In genomic region chr8:118380058-118380457, GRCm38 (mm10) we compare ENCODE assay signal across 15 mouse cellular contexts.
DNase-seq lines count a peak whose midpoint lies in the region; ATAC-seq and TF ChIP-seq lines count a peak whose summit lies in the region.
"Had no signal": no experiment of that assay in that cellular context is flagged by ENCODE, and none has a peak within 500 bp of the region (broad histone marks: within the 10 kb centered on the region; RNA-seq: fewer than 3 reads in every experiment).

No protein-coding gene starts in this region.

- H3K4me3 ChIP-seq in layer of hippocampus, adult 2 months, result no peak overlapping the region
- H3K4me3 ChIP-seq in forebrain, embryonic 14.5 days (ENCODE audit: low read depth, low read length), result no peak overlapping the region
- H3K4me3 ChIP-seq in hindbrain, embryonic 12.5 days, result no peak overlapping the region
- H3K4me3 ChIP-seq in midbrain, postnatal 0 days (ENCODE audit: low read depth, low read length), result no peak overlapping the region
- H3K4me3 ChIP-seq: embryonic facial prominence, embryonic 12.5 days; kidney, embryonic 15.5 days had no signal

- WGBS in forebrain, embryonic 14.5 days, result 50% methylated on average over 8 of the region's 8 CpGs
- WGBS in hindbrain, embryonic 12.5 days, result 66% methylated on average over 8 of the region's 8 CpGs
- 56% methylated on average over 8 of the region's 8 CpGs for WGBS in midbrain, postnatal 0 days

- no peak overlapping the region for H3K9ac ChIP-seq in forebrain, embryonic 14.5 days (ENCODE audit: low read length)
- no peak overlapping the region for H3K9ac ChIP-seq in hindbrain, embryonic 12.5 days
- H3K9ac ChIP-seq in midbrain, postnatal 0 days (replicated peaks; ENCODE audit: low read length, poor library complexity, severe bottlenecking), result no peak overlapping the region
- H3K9ac ChIP-seq: embryonic facial prominence, embryonic 12.5 days; kidney, embryonic 15.5 days; liver, postnatal 0 days had no signal

- H3K4me2 ChIP-seq in forebrain, embryonic 14.5 days (ENCODE audit: low read length), result no peak overlapping the region
- no peak overlapping the region for H3K4me2 ChIP-seq in hindbrain, embryonic 12.5 days (replicated peaks)
- H3K4me2 ChIP-seq in midbrain, postnatal 0 days (ENCODE audit: low read depth, low read length, poor library complexity, severe bottlenecking), result no peak overlapping the region
- H3K4me2 ChIP-seq: embryonic facial prominence, embryonic 12.5 days; kidney, embryonic 15.5 days had no signal

- ATAC-seq in forebrain, embryonic 14.5 days, result peak; percentile 64; the same call in 1 of the 2 replicates
- ATAC-seq in hindbrain, embryonic 12.5 days (ENCODE audit: low FRiP score), result 0 out of 2 replicates have a peak, but pooled peaks have one; percentile 48
- no peak for ATAC-seq in midbrain, postnatal 0 days (ENCODE audit: low FRiP score)
- no peak for ATAC-seq in inflammation-experienced regulatory T-cells, adult 6 months
- ATAC-seq: liver, postnatal 0 days had no signal

- H3K36me3 ChIP-seq in forebrain, embryonic 14.5 days (ENCODE audit: control insufficient read depth, insufficient read depth, low read length), result no peaks in the 10 kb centered on the region
- no peaks in the 10 kb centered on the region for H3K36me3 ChIP-seq in hindbrain, embryonic 12.5 days
- no peaks in the 10 kb centered on the region for H3K36me3 ChIP-seq in midbrain, postnatal 0 days (ENCODE audit: insufficient read depth, low read length)
- H3K36me3 ChIP-seq: embryonic facial prominence, embryonic 12.5 days; kidney, embryonic 15.5 days had no signal

- no peaks in the 10 kb centered on the region for H3K9me3 ChIP-seq in forebrain, embryonic 14.5 days (replicated peaks; ENCODE audit: control insufficient read depth, low read length)
- no peaks in the 10 kb centered on the region for H3K9me3 ChIP-seq in hindbrain, embryonic 12.5 days (replicated peaks)
- no peaks in the 10 kb centered on the region for H3K9me3 ChIP-seq in midbrain, postnatal 0 days (ENCODE audit: low read length)
- H3K9me3 ChIP-seq: embryonic facial prominence, embryonic 12.5 days; kidney, embryonic 15.5 days had no signal

- H3K27me3 ChIP-seq in forebrain, embryonic 14.5 days (replicated peaks; ENCODE audit: control insufficient read depth, insufficient read depth, low read length), result no peaks in the 10 kb centered on the region
- no peaks in the 10 kb centered on the region for H3K27me3 ChIP-seq in hindbrain, embryonic 12.5 days
- no peaks in the 10 kb centered on the region for H3K27me3 ChIP-seq in midbrain, postnatal 0 days (ENCODE audit: insufficient read depth, low read length)
- H3K27me3 ChIP-seq: CH12.LX; embryonic facial prominence, embryonic 12.5 days; kidney, embryonic 15.5 days had no signal

- no peak for DNase-seq in layer of hippocampus, adult 2 months (ENCODE audit: low spot score in 2 of 2)
- no peak for DNase-seq in layer of hippocampus, adult 8-10 months (ENCODE audit: low spot score in 2 of 2)
- DNase-seq in forebrain, embryonic 14.5 days (ENCODE audit: low spot score), result no peak
- DNase-seq in midbrain, postnatal 0 days (ENCODE audit: low spot score), result no peak
- DNase-seq in ovary, adult 18-20 months (ENCODE audit: low spot score), result no peak
- DNase-seq: adrenal gland, adult 2 months; liver, postnatal 0 days; lung, postnatal 4 days; spleen, adult 18-20 months had no signal

- H3K4me1 ChIP-seq in forebrain, embryonic 14.5 days (ENCODE audit: control insufficient read depth, insufficient read depth, low read length), result peaks cover 19% of the 10 kb centered on the region
- H3K4me1 ChIP-seq in hindbrain, embryonic 12.5 days, result peaks cover 19% of the 10 kb centered on the region
- peaks cover 4% of the 10 kb centered on the region; the same call in 1 of the 2 replicates for H3K4me1 ChIP-seq in midbrain, postnatal 0 days (ENCODE audit: insufficient read depth, low read length)
- H3K4me1 ChIP-seq: kidney, embryonic 15.5 days had no signal

- H3K27ac ChIP-seq in layer of hippocampus, adult 2 months, result peak overlapping the region; percentile 33; the same call in 1 of the 2 replicates
- peak overlapping the region; percentile 44; the same call in 1 of the 2 replicates for H3K27ac ChIP-seq in forebrain, embryonic 14.5 days (ENCODE audit: low read depth, low read length)
- H3K27ac ChIP-seq in hindbrain, embryonic 12.5 days, result peak overlapping the region; percentile 60
- peak overlapping the region; percentile 59 for H3K27ac ChIP-seq in midbrain, postnatal 0 days (ENCODE audit: low read depth, low read length)
- H3K27ac ChIP-seq: embryonic facial prominence, embryonic 12.5 days; kidney, embryonic 15.5 days; stomach, postnatal 0 days had no signal

- no peak for TF ChIP-seq CTCF in layer of hippocampus, adult 2 months (conservative IDR thresholded peaks at IDR 0.05)
- no peak for TF ChIP-seq CTCF in midbrain, postnatal 0 days (IDR thresholded peaks at IDR 0.05)

Comparison
In these comparisons a context has a peak if more than half of its experiments do, and no peak if none do; other contexts are left out.
1. ATAC-seq: peak in forebrain, embryonic 14.5 days (single experiment) and hindbrain, embryonic 12.5 days (single experiment); none in midbrain, postnatal 0 days (single experiment) and inflammation-experienced regulatory T-cells, adult 6 months (single experiment).
2. Peak in every context shown above with its lines, with median percentiles within 50 percentile points of each other: H3K27ac ChIP-seq.